Comparison of ENCODE assay signal across 15 mouse cellular contexts in the genomic region with DNA sequence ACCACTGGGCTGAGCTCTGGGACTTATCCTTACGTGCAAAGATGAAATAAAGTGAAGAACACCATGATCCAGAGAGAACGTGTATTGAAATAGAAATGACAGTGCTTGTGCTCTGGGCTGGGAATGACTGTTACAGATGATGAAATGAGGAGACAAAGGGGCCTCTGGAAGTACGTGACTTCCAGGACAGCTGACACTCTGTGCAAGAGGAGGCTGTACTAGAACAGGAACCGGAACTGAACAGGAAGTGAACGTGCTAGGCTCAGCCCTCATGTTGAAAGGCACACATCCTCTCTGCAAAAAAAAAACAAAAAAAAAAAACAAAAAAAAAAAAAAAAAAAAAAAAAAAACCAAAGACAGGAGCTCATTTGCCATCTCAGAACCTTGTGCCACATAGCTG.
DNase-seq lines count a peak whose midpoint lies in the region; ATAC-seq and TF ChIP-seq lines count a peak whose summit lies in the region.
"Had no signal": no experiment of that assay in that cellular context is flagged by ENCODE, and none has a peak within 500 bp of the region (broad histone marks: within the 10 kb centered on the region; RNA-seq: fewer than 3 reads in every experiment).

No protein-coding gene starts in this region.

- peaks cover 12% of the 10 kb centered on the region; the same call in 1 of the 2 replicates for H3K4me1 ChIP-seq in lung, embryonic 14.5 days (ENCODE audit: insufficient read depth)
- H3K4me1 ChIP-seq in intestine, embryonic 15.5 days (replicated peaks) = peaks cover 12% of the 10 kb centered on the region; the same call in 1 of the 2 replicates
- no peaks in the 10 kb centered on the region; the same call in 1 of the 2 replicates for H3K4me1 ChIP-seq in forebrain, embryonic 11.5 days (replicated peaks; ENCODE audit: control insufficient read depth, insufficient read depth, low read length)

- 0 out of 2 replicates have a peak overlapping the region, but pooled peaks have one; percentile 7 for H3K27ac ChIP-seq in lung, embryonic 14.5 days (ENCODE audit: low read depth)
- peak overlapping the region; percentile 84 for H3K27ac ChIP-seq in macrophage
- H3K27ac ChIP-seq in intestine, embryonic 15.5 days = no peak overlapping the region
- H3K27ac ChIP-seq in forebrain, embryonic 11.5 days (ENCODE audit: low read depth, low read length) = no peak overlapping the region
- H3K27ac ChIP-seq: limb, embryonic 12.5 days; neural tube, embryonic 13.5 days had no signal

- 68% methylated on average over 5 of the region's 5 CpGs for WGBS in lung, embryonic 14.5 days
- WGBS in macrophage (ENCODE audit: missing documents) = 19% methylated on average over 5 of the region's 5 CpGs
- 76% methylated on average over 5 of the region's 5 CpGs for WGBS in intestine, embryonic 15.5 days
- WGBS in forebrain, embryonic 11.5 days = 80% methylated on average over 5 of the region's 5 CpGs

- no peaks in the 10 kb centered on the region for H3K36me3 ChIP-seq in lung, embryonic 14.5 days (ENCODE audit: insufficient read depth)
- no peaks in the 10 kb centered on the region for H3K36me3 ChIP-seq in macrophage (ENCODE audit: inconsistent target)
- H3K36me3 ChIP-seq in intestine, embryonic 15.5 days = no peaks in the 10 kb centered on the region
- no peaks in the 10 kb centered on the region for H3K36me3 ChIP-seq in forebrain, embryonic 11.5 days (ENCODE audit: control insufficient read depth, insufficient read depth, low read length)
- H3K36me3 ChIP-seq: G1E; limb, embryonic 12.5 days; neural tube, embryonic 13.5 days had no signal

- no peak for TF ChIP-seq CTCF in lung, embryonic 14.5 days (IDR thresholded peaks at IDR 0.05; ENCODE audit: low read depth)

- H3K27me3 ChIP-seq in lung, embryonic 14.5 days (ENCODE audit: insufficient read depth, low read length) = no peaks in the 10 kb centered on the region
- no peaks in the 10 kb centered on the region for H3K27me3 ChIP-seq in intestine, embryonic 15.5 days (replicated peaks)
- no peaks in the 10 kb centered on the region for H3K27me3 ChIP-seq in forebrain, embryonic 11.5 days (ENCODE audit: control insufficient read depth, insufficient read depth, low read length)
- H3K27me3 ChIP-seq: limb, embryonic 12.5 days; neural tube, embryonic 13.5 days had no signal

- peak; percentile 35 for DNase-seq in lung, embryonic 14.5 days
- no peak for DNase-seq in lung, postnatal 25 days (ENCODE audit: low spot score)
- DNase-seq in T-cell, adult 2 months (ENCODE audit: low spot score) = peak; percentile 24
- peak; percentile 39 for DNase-seq in thymus, postnatal 25 days
- no peak for DNase-seq in forebrain, embryonic 11.5 days (ENCODE audit: low spot score)
- DNase-seq: cerebellum, postnatal 36 days; layer of hippocampus, adult 9-11 months; right cerebral cortex, postnatal 25 days had no signal

- no peaks in the 10 kb centered on the region for H3K79me2 ChIP-seq in macrophage (ENCODE audit: inconsistent target)

- no peak overlapping the region for H3K4me3 ChIP-seq in lung, embryonic 14.5 days (ENCODE audit: low read depth, low read length)
- no peak overlapping the region for H3K4me3 ChIP-seq in macrophage (ENCODE audit: inconsistent target)
- H3K4me3 ChIP-seq in intestine, embryonic 15.5 days (replicated peaks) = no peak overlapping the region
- H3K4me3 ChIP-seq in forebrain, embryonic 11.5 days (ENCODE audit: low read depth, low read length) = no peak overlapping the region
- H3K4me3 ChIP-seq: limb, embryonic 12.5 days; neural tube, embryonic 13.5 days had no signal

- no peak for ATAC-seq in lung, embryonic 14.5 days (ENCODE audit: insufficient read depth)
- no peak for ATAC-seq in intestine, embryonic 15.5 days
- ATAC-seq in forebrain, embryonic 11.5 days (replicated peaks; ENCODE audit: low FRiP score) = no peak
- ATAC-seq: intestine, postnatal 0 days had no signal

- H3K9me3 ChIP-seq in lung, embryonic 14.5 days (ENCODE audit: low read depth, low read length) = no peaks in the 10 kb centered on the region
- no peaks in the 10 kb centered on the region for H3K9me3 ChIP-seq in intestine, embryonic 15.5 days
- no peaks in the 10 kb centered on the region for H3K9me3 ChIP-seq in forebrain, embryonic 11.5 days (ENCODE audit: control insufficient read depth, low read length)
- H3K9me3 ChIP-seq: limb, embryonic 12.5 days; neural tube, embryonic 13.5 days had no signal

- no peak overlapping the region for H3K9ac ChIP-seq in lung, embryonic 14.5 days
- no peak overlapping the region for H3K9ac ChIP-seq in intestine, embryonic 15.5 days
- no peak overlapping the region for H3K9ac ChIP-seq in forebrain, embryonic 11.5 days (ENCODE audit: low read length)
- H3K9ac ChIP-seq: limb, embryonic 12.5 days; neural tube, embryonic 13.5 days had no signal

- no peak overlapping the region for H3K4me2 ChIP-seq in lung, embryonic 14.5 days
- no peak overlapping the region for H3K4me2 ChIP-seq in intestine, embryonic 15.5 days (replicated peaks)
- H3K4me2 ChIP-seq in forebrain, embryonic 11.5 days (ENCODE audit: low read depth, low read length, severe bottlenecking) = no peak overlapping the region
- H3K4me2 ChIP-seq: limb, embryonic 12.5 days; midbrain, embryonic 11.5 days; neural tube, embryonic 13.5 days had no signal

Comparison
In these comparisons a context has a peak if more than half of its experiments do, and no peak if none do; other contexts are left out.
1. DNase-seq: peak in lung, embryonic 14.5 days (single experiment), T-cell, adult 2 months (single experiment) and thymus, postnatal 25 days (single experiment); none in lung, postnatal 25 days (single experiment) and forebrain, embryonic 11.5 days (single experiment).
2. H3K27ac ChIP-seq: peak in lung, embryonic 14.5 days (single experiment) and macrophage (single experiment); none in intestine, embryonic 15.5 days (single experiment) and forebrain, embryonic 11.5 days (single experiment).